Mouse (Mus musculus): Measurements from ENCODE around the gene Nt5dc3. TPM values are rescaled to one million over a fixed set of nuclear protein-coding genes. Genes with fewer than 3 reads are reported as not detected.

Nt5dc3 gene
- polyA plus RNA-seq, 1 experiment from 2014 or later: 2.6 TPM

DNA sequence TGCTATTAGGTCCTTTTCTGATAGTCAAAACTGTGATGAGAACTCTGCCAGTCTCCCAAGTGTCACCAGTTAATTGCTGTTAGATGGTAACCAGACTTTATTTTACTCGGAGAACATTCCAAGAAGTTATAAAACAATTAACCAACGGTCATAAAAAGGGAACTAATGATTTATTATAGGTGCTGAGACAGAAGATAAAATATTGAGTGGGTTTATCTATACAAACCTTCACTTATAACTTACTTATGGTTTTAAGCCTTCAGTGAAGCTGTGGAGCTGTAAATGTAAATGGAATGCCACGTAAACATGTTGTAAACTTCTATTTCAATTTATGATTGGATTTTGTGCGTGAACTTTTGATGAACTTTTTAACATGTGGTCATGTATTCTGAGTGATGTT lies 5.4 kb upstream of the Nt5dc3 start:
- Histone ChIP-seq H3K9ac (ENCODE audit: low read depth, low read length) (no peak overlapping the region), H3K4me1 (ENCODE audit: control insufficient read depth, insufficient read depth, low read length) (peaks cover 4% of the 10 kb centered on the region; the same call in 1 of the 2 replicates), H3K27ac (ENCODE audit: low read depth, low read length) (no peak overlapping the region), H3K27me3 (ENCODE audit: control insufficient read depth, insufficient read depth, low read length) (no peaks in the 10 kb centered on the region), H3K4me3 (ENCODE audit: low read length) (no peak overlapping the region), H3K9me3 (ENCODE audit: control insufficient read depth, low read length) (no peaks in the 10 kb centered on the region), H3K4me2 (replicated peaks; ENCODE audit: low read depth, low read length) (no peak overlapping the region), H3K36me3 (ENCODE audit: control insufficient read depth, insufficient read depth, low read length) (no peaks in the 10 kb centered on the region)
- no peak for ATAC-seq (ENCODE audit: low FRiP score, low TSS enrichment)
- 29% methylated on average over 4 of the region's 4 CpGs for WGBS

DNA sequence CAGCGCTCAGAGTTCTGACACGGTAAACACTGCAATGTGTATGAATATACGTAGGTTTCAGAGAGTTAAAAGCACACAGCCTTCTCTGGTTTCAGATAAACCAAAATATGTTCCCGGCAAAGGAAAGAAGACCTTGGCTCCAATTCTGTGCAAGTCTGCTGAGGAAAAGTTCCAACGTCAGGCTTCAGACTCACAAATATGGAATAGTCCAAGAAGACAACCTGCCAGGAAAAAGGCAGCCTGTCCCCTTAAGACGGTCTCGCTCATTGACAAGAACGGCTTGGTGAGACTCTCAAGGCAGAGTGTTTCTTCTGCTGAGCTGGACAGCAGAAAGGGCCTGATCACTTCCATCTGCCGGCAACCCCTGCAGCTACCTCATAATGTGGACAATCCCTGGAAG lies 2.5 kb upstream of the Nt5dc3 start:
- Histone ChIP-seq H3K27me3 (ENCODE audit: control insufficient read depth, insufficient read depth, low read length) (no peaks in the 10 kb centered on the region), H3K36me3 (ENCODE audit: control insufficient read depth, insufficient read depth, low read length) (no peaks in the 10 kb centered on the region), H3K4me2 (replicated peaks; ENCODE audit: low read depth, low read length) (no peak overlapping the region), H3K4me1 (ENCODE audit: control insufficient read depth, insufficient read depth, low read length) (peaks cover 4% of the 10 kb centered on the region), H3K27ac (ENCODE audit: low read depth, low read length) (no peak overlapping the region), H3K9ac (ENCODE audit: low read depth, low read length) (no peak overlapping the region), H3K4me3 (ENCODE audit: low read length) (no peak overlapping the region), H3K9me3 (ENCODE audit: control insufficient read depth, low read length) (no peaks in the 10 kb centered on the region)
- WGBS: 74% methylated on average over 9 of the region's 9 CpGs
- ATAC-seq (ENCODE audit: low FRiP score, low TSS enrichment): no peak

DNA sequence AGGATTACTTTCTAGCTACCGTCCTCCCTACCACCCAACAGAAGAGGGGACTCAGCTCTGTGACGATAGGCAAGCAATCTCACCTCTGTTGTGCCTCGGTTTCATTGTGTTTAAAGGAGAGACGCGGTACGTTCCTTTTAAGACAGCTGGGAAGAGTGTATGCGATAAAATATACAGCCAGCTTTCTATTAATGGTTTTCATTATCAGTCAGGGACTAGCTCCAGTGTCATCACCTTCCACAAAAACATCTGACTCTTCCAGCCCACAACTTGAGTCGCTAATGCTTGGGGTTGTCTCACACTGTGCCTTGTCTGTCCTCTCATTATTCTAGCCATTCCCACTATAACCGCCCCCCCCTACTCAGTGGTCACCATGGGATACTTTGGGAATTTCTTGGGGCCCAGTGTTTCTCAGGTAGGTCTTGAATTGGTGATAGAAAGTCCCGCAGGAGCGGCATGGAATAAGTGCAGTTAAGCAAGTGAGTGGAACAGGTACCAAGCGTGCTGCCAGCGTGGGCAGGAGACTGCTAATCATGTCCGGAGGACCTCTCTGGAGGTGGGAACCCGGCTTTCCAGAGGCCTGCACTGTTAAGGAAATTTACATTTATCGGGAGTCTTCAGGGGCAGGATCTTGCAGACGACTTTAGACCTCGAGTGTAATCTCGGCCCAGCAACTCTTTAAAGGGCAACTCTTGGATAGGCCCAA lies 1.0 kb upstream of the Nt5dc3 start:
- Histone ChIP-seq H3K4me2 (replicated peaks; ENCODE audit: low read depth, low read length) (peak overlapping the region; percentile 99), H3K36me3 (ENCODE audit: control insufficient read depth, insufficient read depth, low read length) (no peaks in the 10 kb centered on the region), H3K9ac (ENCODE audit: low read depth, low read length) (peak overlapping the region; percentile 50; the same call in 1 of the 2 replicates), H3K4me1 (ENCODE audit: control insufficient read depth, insufficient read depth, low read length) (peaks cover 7% of the 10 kb centered on the region), H3K4me3 (ENCODE audit: low read length) (peak overlapping the region; percentile 73), H3K27ac (ENCODE audit: low read depth, low read length) (peak overlapping the region; percentile 62; the same call in 1 of the 2 replicates), H3K9me3 (ENCODE audit: control insufficient read depth, low read length) (no peaks in the 10 kb centered on the region), H3K27me3 (ENCODE audit: control insufficient read depth, insufficient read depth, low read length) (no peaks in the 10 kb centered on the region)
- 45% methylated on average over 19 of the region's 19 CpGs for WGBS
- 0 out of 2 replicates have a peak, but pooled peaks have one; percentile 0 for ATAC-seq (ENCODE audit: low FRiP score, low TSS enrichment)

DNA sequence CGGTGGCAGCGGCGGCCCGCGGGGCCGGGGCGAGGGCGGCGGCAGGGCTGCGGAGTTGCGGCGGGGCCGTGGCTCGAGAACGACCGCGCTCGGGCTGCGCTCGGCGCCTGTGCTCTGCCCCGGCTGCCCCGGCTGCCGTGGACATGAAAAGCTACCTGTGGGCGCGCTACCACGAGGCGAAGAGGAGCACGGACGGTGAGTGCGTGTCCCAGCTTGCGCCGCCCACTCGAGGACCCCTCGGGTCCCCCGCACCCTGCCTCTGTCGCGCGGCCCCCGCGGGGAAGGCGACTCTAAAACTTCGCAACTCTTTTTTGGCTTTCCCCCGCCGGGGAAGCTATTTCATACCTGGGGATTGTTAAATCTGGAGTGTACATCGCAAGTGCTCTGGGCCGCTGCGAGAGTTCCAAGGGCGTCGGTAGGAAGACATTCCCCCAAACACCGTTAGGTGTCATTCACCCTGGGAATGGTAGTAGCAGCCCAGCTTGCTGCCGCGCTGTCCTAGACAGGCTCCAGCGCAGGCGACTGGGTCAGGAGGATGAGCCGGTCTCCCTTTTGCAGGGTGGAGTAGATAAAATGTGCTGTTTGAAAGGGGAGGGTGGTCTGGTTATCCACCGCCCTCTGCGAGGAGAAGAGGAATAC lies 431 bp downstream of the Nt5dc3 start:
- Histone ChIP-seq H3K27ac (ENCODE audit: low read depth, low read length) (no peak overlapping the region), H3K4me3 (ENCODE audit: low read length) (peak overlapping the region; percentile 73), H3K9ac (ENCODE audit: low read depth, low read length) (peak overlapping the region; percentile 76), H3K9me3 (ENCODE audit: control insufficient read depth, low read length) (no peaks in the 10 kb centered on the region), H3K4me2 (replicated peaks; ENCODE audit: low read depth, low read length) (peak overlapping the region; percentile 99), H3K36me3 (ENCODE audit: control insufficient read depth, insufficient read depth, low read length) (no peaks in the 10 kb centered on the region), H3K4me1 (ENCODE audit: control insufficient read depth, insufficient read depth, low read length) (peaks cover 7% of the 10 kb centered on the region), H3K27me3 (ENCODE audit: control insufficient read depth, insufficient read depth, low read length) (no peaks in the 10 kb centered on the region)
- peak; percentile 41 for ATAC-seq (ENCODE audit: low FRiP score, low TSS enrichment)
- WGBS: under 1% methylated on average over 57 of the region's 58 CpGs

DNA sequence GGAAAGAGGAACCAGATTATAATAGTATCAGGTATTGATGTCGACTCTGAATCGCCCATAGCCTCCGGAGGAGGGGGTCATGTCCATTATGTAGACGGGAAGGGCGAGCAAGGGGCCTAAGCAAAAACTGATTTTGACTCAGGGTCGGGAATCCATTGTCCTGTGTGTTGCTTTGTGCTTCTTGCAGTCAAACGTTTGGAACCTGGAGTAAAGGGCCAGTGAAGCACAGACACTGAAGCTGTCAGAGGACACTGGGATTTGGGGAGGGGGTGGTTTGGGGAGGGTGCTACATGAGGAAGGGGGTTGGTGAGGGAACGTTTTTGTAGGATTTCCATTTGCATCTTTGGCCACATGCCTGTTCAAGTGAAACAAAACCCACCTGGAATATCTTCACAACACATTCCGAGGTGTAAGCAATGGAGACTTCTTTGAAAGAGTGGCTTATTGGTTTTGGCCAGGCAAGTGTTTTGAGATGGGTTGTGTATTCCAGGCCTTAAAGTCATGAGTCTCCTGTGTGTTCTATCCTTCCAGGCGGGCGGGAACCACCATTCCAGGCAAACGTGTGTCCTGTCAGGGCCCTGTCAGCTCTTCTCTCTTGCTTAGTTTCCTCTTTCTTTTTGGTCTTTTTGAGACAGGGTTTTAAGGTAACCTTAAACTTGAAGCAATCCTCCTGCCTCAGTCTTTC lies 1.2 kb downstream of the Nt5dc3 start:
- Histone ChIP-seq H3K9me3 (ENCODE audit: control insufficient read depth, low read length) (no peaks in the 10 kb centered on the region), H3K4me1 (ENCODE audit: control insufficient read depth, insufficient read depth, low read length) (peaks cover 7% of the 10 kb centered on the region), H3K4me2 (replicated peaks; ENCODE audit: low read depth, low read length) (peak overlapping the region; percentile 99), H3K27me3 (ENCODE audit: control insufficient read depth, insufficient read depth, low read length) (no peaks in the 10 kb centered on the region), H3K36me3 (ENCODE audit: control insufficient read depth, insufficient read depth, low read length) (no peaks in the 10 kb centered on the region), H3K4me3 (ENCODE audit: low read length) (peak overlapping the region; percentile 73), H3K9ac (ENCODE audit: low read depth, low read length) (peak overlapping the region; percentile 76), H3K27ac (ENCODE audit: low read depth, low read length) (no peak overlapping the region)
- WGBS: 18% methylated on average over 12 of the region's 12 CpGs
- ATAC-seq (ENCODE audit: low FRiP score, low TSS enrichment): no peak

DNA sequence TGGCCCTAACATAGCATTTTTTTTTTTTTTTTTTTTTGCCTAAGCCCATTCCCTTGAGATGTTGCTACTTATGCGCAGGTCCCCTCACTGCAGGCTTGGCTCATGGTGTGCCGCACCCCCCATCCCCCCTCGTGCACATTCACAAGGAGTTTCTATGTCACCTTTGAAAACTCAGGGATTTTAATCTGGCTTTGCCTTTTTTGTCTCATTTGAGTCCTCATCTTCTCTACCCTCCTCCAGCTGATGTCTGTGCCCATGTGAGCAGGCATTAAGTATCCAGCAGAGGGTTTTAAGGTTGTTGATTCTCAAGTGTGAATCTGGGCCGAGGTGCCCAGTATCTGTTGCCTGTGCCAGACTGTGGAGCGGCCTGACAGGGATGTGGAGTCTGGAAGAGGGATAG lies 2.8 kb downstream of the Nt5dc3 start:
- Histone ChIP-seq H3K27ac (ENCODE audit: low read depth, low read length) (no peak overlapping the region), H3K4me1 (ENCODE audit: control insufficient read depth, insufficient read depth, low read length) (peaks cover 7% of the 10 kb centered on the region), H3K4me3 (ENCODE audit: low read length) (no peak overlapping the region), H3K27me3 (ENCODE audit: control insufficient read depth, insufficient read depth, low read length) (no peaks in the 10 kb centered on the region), H3K36me3 (ENCODE audit: control insufficient read depth, insufficient read depth, low read length) (no peaks in the 10 kb centered on the region), H3K9ac (ENCODE audit: low read depth, low read length) (no peak overlapping the region), H3K4me2 (replicated peaks; ENCODE audit: low read depth, low read length) (no peak overlapping the region), H3K9me3 (ENCODE audit: control insufficient read depth, low read length) (no peaks in the 10 kb centered on the region)
- whole genome bisulfite sequencing: 49% methylated on average over 5 of the region's 5 CpGs
- ATAC-seq (ENCODE audit: low FRiP score, low TSS enrichment): no peak

DNA sequence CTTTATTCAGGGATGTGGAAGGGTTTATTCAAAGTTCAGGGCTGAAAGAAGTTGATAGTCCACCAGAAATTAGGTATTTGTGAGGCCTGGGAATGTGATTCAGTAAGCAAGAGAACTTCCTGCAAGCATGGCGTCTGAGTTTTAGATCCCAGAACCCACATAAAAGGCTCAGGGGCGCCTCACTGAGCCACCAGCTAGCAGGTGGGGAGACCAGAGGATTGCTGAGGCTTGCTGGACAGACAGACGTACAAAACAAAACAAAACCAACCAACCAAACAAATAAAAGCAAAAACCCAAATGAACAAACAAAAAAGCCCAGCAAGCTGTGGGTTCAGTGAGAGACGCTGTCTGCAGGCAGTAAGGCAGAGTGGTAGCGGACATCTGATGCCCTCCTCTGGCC lies 3.9 kb downstream of the Nt5dc3 start:
- H3K27me3 ChIP-seq (ENCODE audit: control insufficient read depth, insufficient read depth, low read length): no peaks in the 10 kb centered on the region
- H3K4me3 ChIP-seq (ENCODE audit: low read length): no peak overlapping the region
- no peaks in the 10 kb centered on the region for H3K36me3 ChIP-seq (ENCODE audit: control insufficient read depth, insufficient read depth, low read length)
- no peak for ATAC-seq (ENCODE audit: low FRiP score, low TSS enrichment)
- H3K27ac ChIP-seq (ENCODE audit: low read depth, low read length): no peak overlapping the region
- WGBS: 74% methylated on average over 5 of the region's 5 CpGs
- no peaks in the 10 kb centered on the region for H3K9me3 ChIP-seq (ENCODE audit: control insufficient read depth, low read length)
- peaks cover 7% of the 10 kb centered on the region for H3K4me1 ChIP-seq (ENCODE audit: control insufficient read depth, insufficient read depth, low read length)
- H3K4me2 ChIP-seq (replicated peaks; ENCODE audit: low read depth, low read length): no peak overlapping the region
- H3K9ac ChIP-seq (ENCODE audit: low read depth, low read length): no peak overlapping the region

DNA sequence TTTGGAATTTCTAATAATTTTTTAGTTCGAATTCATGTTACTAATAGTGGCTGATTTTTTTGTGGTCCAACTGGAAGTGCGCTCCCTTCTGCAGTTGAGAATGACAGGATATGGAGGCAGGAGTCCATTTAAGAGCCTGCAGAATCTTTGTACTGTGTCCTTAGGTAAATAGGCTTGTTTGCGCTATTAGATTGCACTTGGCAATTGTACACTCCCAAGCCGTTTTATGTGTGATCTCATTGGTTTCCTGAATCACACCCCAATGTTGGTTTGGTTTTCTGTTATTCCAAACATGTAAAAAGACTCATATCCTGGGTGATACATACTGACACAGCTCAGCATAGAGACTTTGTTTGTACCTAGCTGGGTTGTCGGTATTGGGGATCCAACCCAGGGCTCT lies 4.8 kb downstream of the Nt5dc3 start:
- H3K9me3 ChIP-seq (ENCODE audit: control insufficient read depth, low read length): no peaks in the 10 kb centered on the region
- no peak overlapping the region for H3K9ac ChIP-seq (ENCODE audit: low read depth, low read length)
- H3K4me3 ChIP-seq (ENCODE audit: low read length): no peak overlapping the region
- peaks cover 4% of the 10 kb centered on the region; the same call in 1 of the 2 replicates for H3K4me1 ChIP-seq (ENCODE audit: control insufficient read depth, insufficient read depth, low read length)
- H3K27me3 ChIP-seq (ENCODE audit: control insufficient read depth, insufficient read depth, low read length): no peaks in the 10 kb centered on the region
- WGBS: 81% methylated on average over 5 of the region's 5 CpGs
- no peaks in the 10 kb centered on the region for H3K36me3 ChIP-seq (ENCODE audit: control insufficient read depth, insufficient read depth, low read length)
- no peak for ATAC-seq (ENCODE audit: low FRiP score, low TSS enrichment)
- no peak overlapping the region for H3K4me2 ChIP-seq (replicated peaks; ENCODE audit: low read depth, low read length)
- no peak overlapping the region for H3K27ac ChIP-seq (ENCODE audit: low read depth, low read length)
